Mouse (Mus musculus) common myeloid progenitor, adult 5-6 weeks (primary cell): ENCODE measurements around the gene Heatr6. TPM values are rescaled to one million over a fixed set of nuclear protein-coding genes. Genes with fewer than 3 reads are reported as not detected.

Experiments used
- ATAC-seq: replicated peaks from 2 replicates; pipeline ENCODE4 v1.8.0; 2016; ENCODE audit warnings: low read depth, mild to moderate bottlenecking, moderate TSS enrichment, inconsistent platforms; ENCODE audit not compliant: poor library complexity, severe bottlenecking
- total RNA-seq: library from RNA; stranded (forward); fragments of 200-1000, 187-1606 nt; gene quantifications from 2 replicates; pipeline ENCODE4 v1.2.3, GENCODE M21; 2017

The Heatr6 gene
- total RNA-seq, 1 experiment from 2014 or later: 14.4 TPM

DNA sequence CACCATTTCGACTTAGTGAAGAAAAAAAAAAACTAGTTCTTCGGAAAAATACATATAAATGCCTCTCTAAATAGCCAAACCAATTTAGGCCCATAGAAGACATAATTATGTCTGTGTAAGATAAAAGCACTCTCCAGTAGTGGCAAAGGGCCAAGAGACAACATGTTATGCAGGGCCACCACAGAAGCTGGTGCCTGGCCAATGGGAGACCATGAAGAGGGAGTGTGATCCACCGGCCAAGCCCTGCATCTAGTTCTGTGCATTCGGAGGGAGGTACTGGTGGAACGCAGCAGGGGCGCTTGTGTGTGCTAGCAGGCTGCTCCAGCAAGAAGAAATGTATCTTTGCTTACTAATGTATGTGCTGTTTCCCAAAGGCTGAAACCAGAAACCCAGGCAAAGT is 42.6 kb downstream of the Heatr6 start:
- ATAC-seq: no peak

DNA sequence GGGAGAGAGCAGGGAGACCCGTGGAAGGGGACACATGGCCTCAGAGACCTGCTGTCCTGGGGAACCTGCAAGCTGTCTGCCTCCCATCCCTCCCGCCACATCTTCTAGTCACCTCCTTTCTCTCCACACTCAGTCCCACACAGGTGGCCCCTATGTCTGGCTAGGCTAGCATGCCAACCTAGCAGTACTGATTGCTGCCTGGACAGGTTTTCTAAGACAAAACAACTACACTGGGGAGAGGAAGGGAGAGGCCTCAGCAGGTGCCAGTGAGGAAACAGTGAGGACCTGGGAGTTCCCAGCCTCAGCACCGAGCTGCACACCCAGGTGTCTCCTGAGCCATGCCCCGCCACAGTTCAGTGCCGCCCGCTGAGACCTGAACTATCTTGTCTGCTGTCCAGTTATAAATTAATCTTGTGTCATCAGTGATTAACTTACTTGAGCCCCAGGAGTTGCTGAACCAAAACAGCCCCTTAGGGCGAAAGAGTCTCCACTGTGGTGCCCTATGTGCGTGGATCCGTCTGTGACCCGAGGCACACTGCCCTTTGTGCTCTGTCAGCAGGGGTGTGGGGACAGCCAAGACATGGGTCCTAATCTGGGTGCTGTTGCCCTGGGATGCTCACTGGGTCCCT is 43.6 kb downstream of the Heatr6 start:
- ATAC-seq: no peak

DNA sequence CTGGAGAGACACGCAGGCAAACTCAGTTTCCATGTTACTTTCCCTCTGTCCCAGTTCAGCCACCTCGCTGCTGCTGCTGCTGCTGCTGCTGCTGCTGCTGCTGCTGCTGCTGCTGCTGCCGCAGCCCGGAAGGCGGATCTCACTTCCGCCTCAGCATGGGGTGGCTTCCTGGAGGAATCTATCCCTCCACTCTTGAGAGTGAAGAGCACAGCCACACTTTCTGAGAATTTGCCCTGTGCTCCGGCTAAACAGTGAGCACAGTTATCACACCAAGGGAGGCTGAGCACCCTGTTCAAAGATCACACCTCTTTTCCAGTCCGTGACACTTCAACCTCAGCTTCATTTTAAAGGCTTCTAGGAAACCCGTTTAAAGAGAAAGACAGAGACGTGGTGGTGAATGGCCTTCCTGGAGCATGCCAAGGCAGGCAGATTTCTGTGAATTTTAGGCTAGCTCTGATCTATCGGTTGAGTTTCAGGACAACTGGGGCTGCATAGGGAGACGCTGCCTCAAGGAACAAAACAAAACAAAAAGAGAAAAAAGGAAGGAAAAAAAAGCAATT is 46.5 kb downstream of the Heatr6 start:
- ATAC-seq: no peak

DNA sequence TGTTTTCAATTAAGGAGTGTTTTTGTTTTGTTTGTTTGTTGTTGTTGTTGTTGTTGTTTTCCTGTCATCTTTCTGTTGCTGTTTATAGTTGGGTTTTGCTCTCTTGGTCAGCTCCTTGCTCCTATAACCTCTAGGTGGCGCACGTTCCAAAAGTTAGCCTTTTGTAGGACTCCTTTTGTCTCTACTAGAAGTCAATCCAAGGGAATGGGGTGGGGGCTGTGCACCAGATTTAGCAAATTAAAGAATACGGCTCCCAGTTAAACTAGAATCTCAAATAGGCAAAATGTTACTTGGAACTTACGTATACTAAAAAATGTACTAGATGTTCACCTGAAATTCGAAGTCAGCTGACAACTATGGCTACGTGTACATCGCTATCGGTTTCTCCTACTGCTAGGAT is 48.7 kb downstream of the Heatr6 start:
- no peak for ATAC-seq

DNA sequence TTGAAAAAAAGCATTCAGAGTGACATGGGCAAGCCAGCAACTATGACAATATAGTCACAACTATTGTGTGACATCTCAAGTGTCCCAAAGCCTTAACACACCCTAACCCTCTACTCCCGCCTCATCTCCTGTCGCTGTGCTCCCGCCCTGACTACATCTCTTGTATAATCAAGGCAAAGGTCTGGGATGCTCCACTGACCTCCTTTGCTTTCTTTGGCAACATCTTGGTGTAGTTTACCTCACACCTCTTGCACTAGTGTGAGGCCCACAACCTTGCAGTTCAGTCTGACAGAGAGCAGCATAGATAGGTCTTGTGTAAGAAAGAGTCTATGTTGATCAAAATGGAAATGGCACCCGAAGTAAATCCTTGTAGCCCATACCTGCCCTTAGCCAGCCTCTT is 49.1 kb downstream of the Heatr6 start:
- no peak for ATAC-seq

DNA sequence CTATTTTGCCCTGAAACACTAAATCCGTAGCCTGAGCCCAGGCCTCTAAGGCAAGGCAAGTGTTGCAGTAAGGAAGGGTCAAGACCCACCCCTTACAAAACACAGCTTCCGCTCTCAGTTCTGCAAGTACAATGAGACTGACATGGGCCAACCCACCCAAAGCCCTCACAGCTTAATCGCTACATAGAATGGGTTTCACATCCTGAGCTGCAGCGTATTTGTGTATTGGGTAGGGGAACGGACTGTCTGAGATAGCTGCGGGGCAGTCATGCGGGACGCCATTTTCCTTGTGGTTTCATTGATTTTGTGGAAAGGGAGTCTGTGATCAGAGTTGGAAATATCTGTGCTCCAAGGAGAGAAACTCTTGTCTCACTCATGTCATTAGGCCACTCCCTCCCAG is 56.9 kb downstream of the Heatr6 start:
- ATAC-seq: no peak

DNA sequence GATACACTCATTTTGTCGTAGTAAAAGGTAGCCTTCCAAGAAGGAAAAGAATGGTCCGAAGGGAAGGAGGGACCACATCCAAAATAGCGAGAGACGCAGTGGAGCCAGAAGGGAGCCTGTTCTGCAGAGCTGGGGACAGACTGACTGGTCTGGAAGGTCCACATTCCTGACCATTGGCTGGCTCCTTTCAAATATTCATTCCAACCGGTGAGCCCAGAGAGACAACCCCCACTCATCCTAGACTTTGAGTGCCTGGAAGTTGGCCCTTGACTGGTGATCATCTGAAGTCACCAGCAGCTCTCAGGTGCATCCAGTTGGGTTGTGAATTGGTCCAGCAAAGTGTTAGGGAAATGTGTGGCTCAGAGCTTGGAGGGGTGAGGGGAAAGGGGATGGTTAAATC is 61.7 kb downstream of the Heatr6 start:
- no peak for ATAC-seq

DNA sequence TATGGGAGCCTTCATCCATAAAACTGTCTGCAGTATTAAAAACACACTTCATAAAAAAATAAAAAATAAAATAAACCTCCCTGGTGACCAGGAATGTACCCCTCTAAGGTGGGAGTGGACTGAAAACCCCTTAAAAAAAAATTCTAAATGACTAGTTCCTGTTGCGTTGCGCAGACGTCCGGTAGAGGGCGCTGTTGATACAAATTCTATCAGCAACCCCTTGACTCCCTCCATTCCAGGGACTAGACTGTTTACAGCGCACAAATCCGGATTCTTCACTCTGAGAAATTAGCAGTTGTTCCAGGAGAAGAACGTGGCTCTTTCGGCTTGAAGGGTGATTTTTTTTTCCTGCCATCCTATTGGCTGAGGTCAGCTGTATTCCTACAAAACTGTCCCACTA is 62.1 kb downstream of the Heatr6 start:
- ATAC-seq: peak; percentile 62; the same call in 1 of the 2 replicates

DNA sequence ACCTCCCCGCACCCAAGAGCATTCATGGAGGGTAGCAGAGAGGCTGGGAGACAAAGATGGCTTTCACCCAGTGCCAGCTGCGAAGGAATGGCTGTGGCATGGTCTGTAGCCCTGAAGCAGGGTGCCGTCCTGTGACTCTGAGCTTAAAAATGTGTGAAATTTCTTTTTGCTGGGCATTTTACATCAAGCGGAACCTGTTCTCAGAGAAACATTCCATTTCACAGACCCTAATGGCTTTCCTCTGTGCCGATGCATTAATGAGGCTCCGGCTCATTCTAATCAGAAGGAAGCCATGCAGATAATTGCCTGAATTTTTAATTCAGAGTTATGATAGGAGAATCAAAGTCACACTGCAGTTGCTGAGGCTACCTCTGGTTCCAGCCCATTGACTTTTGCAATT is 63.6 kb downstream of the Heatr6 start:
- no peak for ATAC-seq

DNA sequence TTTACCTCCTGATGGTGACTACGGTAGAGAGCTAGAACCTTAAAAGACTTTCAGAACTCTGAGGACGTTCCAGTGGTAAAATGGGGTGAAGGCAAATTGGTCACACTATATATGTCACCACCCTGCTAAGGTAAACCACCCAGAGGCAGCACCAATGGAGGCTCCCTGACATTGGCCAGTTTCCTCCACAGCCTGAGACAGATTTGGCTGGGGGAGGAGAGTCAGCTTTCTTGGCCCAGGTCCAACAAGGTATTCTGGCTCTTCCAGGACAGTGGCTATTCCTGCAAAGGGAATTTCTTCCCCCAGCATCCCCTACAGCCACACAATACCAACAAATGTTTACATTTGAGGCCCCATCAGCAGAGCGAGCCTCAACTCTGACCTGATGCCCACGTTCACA is 64.5 kb downstream of the Heatr6 start:
- no peak for ATAC-seq

DNA sequence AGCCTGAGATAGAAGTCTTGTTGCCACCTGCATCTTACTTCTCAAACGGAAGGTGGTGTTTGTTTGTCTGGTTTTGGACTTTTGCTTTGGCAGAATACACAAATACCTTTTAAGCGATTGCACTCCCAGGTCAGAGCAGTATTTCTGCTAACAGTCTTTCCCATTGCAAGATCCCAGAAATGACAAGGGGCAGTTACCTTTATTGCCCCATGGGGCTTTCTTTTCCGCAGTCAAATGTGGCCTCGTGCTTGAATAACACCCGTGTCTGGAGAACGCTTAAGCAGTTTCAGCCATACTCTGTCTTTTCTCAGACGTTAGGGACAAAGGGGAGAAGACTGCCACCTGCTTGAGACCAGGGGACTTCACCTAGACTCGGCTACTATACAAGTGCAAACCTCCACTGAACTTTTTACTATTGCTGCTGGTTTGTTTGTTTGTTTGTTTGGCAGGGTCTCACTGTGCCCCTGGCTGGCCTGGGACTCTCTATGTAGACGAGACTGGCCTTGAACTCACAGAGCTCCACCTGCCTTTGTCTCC is 65.2 kb downstream of the Heatr6 start:
- no peak for ATAC-seq

DNA sequence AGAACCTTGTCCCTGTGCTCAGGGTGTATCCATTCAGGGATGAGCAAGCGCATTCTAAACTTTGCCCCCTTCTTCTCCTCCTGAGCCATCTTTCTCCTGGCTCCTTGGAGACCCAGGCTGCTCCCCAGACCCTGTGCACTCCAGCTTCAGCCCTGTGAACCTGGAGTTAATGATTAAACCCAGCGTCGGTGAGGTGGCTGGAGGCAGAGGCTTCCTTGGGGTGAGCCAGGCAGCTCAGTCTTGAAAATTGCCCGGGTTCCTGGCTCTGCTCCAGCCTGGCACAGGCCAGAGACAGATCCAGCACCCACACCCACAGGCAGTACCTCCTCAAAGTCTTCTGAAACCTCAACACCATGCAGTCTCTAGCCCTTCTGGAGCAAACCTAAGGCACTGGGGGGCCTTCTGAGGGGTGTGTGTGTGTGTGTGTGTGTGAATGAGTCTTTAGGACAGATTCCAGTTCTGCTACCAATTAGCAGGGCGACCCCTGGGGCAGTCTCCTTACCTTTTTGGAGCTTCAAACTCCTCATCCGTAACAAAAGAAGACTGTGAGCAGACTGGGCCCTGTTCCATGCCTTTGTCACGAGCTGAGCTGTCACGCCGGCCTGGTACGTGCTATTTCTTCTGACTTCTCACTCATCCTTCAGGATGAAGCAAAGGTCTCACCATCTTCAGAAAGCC is 66.4 kb downstream of the Heatr6 start:
- ATAC-seq: no peak

DNA sequence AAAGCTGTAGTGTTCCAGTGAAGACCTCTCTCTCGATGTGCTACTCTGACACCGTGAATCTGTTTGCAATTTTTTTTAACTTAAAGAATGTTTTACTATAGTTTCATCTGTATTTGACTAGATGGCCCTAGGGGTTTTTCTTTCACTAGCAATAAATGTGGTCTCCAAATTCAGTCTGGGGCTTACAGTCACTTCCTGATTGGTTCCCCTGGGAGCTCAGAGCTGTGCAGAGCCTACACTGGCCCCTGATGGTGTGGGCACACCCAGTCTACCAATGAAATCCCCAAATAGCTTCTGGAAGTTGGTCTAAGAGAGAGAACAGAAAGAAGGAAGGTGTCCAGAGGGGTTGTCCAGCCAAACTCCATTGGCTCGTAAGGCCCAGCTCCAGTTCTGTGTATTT is 72.6 kb downstream of the Heatr6 start:
- ATAC-seq: no peak

DNA sequence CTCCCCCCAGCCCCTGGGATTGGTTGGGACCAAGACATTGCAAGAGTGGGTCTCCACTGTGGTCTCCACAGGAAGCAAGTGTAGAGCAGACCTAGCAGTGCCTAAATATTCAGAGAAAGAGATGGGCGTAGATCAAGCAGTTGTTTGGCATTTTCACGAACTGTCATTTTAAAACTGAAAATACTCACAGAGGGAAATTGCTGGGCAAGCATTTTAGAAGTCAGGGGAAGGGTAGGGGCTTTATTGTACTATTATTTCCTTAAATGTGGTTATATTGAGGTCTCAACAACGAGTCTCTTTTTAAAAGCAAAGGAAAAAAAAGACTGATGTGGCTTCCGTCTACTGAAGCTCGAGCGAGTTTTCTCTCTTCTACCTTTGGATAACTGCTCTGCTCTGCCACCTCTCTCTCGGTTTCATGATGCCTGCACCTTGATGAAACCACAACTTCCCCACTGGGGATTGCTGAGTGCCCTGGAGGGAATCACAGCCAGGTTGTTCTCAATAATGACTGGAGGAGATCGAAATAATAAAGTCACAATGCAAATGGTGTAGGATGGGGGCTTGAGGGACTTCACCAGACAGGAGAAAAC is 75.2 kb downstream of the Heatr6 start:
- ATAC-seq: no peak

DNA sequence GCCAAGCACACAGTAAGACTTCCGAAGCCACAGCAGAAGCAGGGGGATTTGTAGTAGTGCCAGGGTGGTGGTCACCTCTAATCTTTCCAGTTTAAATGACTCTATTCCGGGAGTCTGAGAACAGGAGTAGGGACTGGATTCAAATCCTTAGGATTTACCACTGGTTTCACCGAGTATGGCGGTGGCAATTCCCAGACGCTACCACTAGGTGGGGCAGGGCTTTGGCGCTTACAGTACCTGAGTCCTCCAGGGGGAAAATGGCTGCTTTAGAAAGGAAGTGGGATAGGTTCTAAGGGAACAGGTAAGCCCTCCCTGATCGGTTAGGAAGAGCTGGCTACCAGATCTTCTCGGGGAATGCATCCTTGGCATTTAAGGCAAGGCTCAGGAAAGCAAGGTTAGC is 78.9 kb downstream of the Heatr6 start:
- peak; percentile 74 for ATAC-seq

Other genes starting within 250 kb of the Heatr6 start
- not detected in 2 replicates for gene Heatr9, start 231.5 kb upstream of the Heatr6 start, total RNA-seq
- gene Ccl5, start 223.2 kb upstream of the Heatr6 start, total RNA-seq: 2.1 and 6.3 TPM in 2 replicates
- 81.3 and 91.6 TPM in 2 replicates for gene Ccl9, start 175.1 kb upstream of the Heatr6 start, total RNA-seq
- gene Ccl6, start 160.6 kb upstream of the Heatr6 start, total RNA-seq: 1.8 and 2.1 TPM in 2 replicates
- 1.2 and 3.2 TPM in 2 replicates for gene Rpl9-ps1, start 108.1 kb upstream of the Heatr6 start, total RNA-seq
- 183 and 212 TPM in 2 replicates for gene Ccl3, start 104.3 kb upstream of the Heatr6 start, total RNA-seq
- 55.0 and 99.0 TPM in 2 replicates for gene Ccl4, start 91.1 kb upstream of the Heatr6 start, total RNA-seq
- 12.7 and 16.2 TPM in 2 replicates for gene Wfdc17, start 49.7 kb upstream of the Heatr6 start, total RNA-seq
- not detected in 2 replicates for gene Wfdc18, start 44.7 kb upstream of the Heatr6 start, total RNA-seq
- 16.8 and 17.2 TPM in 2 replicates for gene Wfdc21, start 6.8 kb upstream of the Heatr6 start, total RNA-seq
- not detected in 2 replicates for gene Hnf1b, start 96.4 kb downstream of the Heatr6 start, total RNA-seq
- 68.2 and 71.4 TPM in 2 replicates for gene Ddx52, start 188.4 kb downstream of the Heatr6 start, total RNA-seq
- gene Synrg, start 210.7 kb downstream of the Heatr6 start, total RNA-seq: 17.5 and 21.0 TPM in 2 replicates